Mouse (Mus musculus) megakaryocyte, embryonic 14.5 days (primary cell): ENCODE results near the gene Snap91.

Experiments
- FLI1 ChIP-seq: IDR thresholded peaks from 2 replicates; pipeline ENCODE4 v1.6.1; 2012; ENCODE audit warnings: low read length, inconsistent platforms, mixed read lengths
- GATA1 ChIP-seq: IDR thresholded peaks from 3 replicates; pipeline ENCODE4 v1.6.1; 2012; ENCODE audit warnings: mixed read lengths, low read length, inconsistent platforms, borderline replicate concordance

DNA sequence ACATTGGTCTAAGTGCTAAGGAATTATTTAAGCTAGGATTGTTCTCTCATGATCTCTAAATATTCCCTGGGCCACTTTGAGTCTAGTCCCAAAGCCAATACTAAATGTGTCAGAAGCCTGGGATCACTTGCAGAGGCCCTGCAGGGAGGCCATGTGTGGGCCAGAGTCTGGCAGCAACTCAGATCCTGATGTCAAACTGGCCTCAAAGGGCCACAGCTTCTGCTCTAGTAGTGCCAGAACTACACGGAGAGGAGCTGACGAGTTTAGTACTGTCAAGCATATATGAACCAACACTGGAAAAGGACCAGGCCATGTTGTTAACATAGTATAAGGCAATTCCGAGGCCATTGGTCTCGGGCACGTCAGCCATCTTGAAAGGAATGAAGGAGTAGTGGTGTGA, 82.3 kb downstream of the Snap91 start:
- no peak for TF ChIP-seq FLI1
- no peak for TF ChIP-seq GATA1
